Mouse (Mus musculus): ENCODE measurements at regions not wholly inside any gene's neighbourhood (a gene's known extent, or its start where the extent isn't known, plus 50 kb on each side); places are given as distances from the start of the nearest gene placed in this dataset.

DNA sequence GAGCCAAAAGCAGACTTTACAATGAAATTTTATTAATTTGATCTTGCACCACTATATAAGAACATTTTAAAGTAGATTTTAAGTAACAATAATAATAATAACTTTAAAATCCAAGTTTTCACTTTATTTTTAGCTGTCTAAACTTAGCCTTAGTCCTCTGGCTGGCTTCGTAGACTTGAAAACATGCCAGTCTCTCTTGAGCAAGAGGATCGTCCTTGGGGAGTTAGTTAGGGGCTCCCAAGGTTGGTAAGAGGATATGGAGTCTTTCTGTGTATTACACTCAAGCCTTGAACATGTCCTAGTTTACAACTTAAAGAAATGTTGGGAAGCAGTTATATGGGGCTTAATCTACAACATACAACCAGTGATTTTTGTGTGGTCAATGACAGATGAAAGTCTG lies 68.0 kb upstream of the Alkal2 start:
- TF ChIP-seq CTCF (IDR thresholded peaks at IDR 0.05), result no peak
- TF ChIP-seq POLR2A (IDR thresholded peaks at IDR 0.05; ENCODE audit: insufficient read depth, low read depth, low read length), result no peak
- TF ChIP-seq EP300 (IDR thresholded peaks at IDR 0.05; ENCODE audit: insufficient read depth, low read depth, low read length), result no peak

Data from heart, adult 2 months (tissue).